Mouse (Mus musculus): ENCODE results near the gene Casp9.

The Casp9 gene

DNA sequence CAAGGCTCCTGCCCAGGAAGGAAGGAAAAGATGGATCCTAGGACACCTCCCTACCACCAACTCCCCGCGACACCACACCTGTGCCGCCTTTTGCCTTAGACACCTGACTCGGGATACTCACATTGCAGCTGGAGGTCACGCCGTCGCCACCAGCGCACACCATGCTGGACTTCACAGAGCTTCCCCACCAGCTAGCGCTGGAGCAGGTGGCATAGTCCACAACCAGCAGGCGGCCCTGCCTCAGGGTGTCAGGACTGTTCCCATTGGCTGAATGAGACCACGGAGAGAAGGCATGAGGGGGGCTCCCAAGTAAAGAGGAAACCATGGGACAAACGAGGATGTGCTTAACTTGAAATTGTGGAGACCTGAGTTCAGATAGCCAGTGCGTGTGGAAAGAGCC is 25.4 kb downstream of the Casp9 start:
- DNase-seq, result no peak

DNA sequence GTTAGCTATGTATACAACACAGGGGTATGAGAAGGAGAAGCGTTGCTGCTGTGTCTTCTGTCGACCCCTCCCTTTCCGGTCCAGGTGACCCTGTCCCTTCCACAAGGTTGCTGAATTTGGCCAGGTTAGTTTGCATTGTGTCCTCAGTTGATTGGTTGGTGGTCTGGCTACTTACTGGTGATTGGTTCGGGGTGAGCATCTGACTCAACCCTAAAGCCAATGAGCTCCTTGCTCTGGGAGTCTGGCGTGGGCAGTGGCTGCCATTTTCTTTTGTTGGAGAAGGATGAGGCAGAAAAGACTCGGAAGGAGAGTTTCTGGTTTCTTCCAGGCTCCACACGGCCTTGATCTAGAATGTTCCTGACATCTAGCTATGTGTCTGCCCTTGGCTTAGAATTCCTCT is 25.9 kb downstream of the Casp9 start:
- DNase-seq, result no peak

DNA sequence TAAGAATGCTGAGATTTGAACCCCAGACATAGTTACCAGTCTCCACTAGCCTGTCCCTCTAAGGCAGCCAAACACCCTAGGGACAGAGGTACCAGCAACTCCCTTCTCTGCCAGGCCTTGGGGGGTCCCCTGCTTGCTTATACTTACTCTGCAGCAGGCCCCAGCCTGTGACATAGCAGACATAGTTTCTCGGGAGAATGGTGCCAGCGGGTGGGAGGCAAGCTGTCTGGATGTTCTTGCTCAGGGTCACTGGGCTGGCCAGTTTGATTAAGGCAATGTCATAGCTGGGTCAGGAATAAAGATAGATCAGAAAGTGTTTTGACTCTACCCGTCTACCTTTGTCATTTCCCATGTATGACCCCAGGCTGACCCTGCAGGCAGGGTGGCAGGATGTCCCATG is 27.8 kb downstream of the Casp9 start:
- DNase-seq, result no peak

DNA sequence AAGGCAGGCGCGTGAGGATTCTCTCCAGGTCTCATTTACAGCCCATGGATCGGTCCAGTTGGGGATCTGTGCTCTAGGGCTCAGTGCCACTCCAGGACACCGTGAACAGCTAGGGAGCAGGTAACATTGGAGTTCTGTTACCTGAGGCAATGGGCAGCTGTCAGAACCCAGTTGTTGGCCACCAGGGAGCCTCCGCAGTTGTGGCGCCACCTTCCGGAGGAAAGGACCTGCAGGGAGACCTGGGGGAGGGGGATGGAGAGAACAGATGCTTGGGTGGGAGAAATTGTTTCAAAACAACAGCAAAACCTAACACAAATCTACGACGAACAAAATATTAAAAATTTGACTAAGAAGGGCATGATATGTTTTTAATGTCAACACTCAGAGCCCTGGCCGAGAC is 28.7 kb downstream of the Casp9 start:
- no peak for DNase-seq

DNA sequence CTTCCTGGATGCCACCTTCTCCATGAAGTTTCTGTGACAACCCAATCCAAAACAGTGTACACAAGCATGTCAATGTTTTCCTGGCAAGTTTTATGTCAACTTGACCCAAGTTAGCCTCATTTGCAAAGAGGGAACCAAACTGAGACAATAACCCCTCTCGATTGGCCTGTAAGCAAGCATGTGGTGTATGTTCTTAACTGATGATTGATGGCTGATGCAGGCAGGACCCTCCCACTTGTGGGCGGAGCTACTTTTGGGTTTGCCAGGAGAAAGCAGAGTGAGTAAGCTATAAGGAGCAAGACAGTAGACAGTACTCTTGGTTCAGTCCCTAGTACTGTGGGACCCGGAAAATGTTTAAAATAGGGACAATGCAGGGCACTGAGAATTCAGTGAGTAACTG is 29.6 kb downstream of the Casp9 start:
- DNase-seq, result no peak

DNA sequence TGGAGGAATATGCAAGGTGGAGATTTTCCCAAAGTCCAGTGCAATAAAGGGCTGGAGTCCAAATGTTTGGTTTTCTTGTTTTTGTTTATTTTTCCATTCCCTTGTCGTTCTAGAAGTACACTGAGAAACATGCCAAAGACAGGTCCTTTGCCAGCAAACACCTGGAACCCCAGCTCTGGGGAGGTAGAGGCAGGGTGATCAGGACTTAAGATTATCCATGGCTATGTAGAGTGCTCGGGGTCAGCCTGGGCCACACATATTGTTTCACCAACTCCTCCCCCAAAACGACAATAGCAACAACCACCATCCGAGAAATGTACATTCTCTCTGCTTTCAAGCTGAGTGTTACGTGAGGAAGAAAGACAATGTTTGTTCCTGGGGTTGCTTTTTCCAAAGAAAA is 32.6 kb downstream of the Casp9 start, which contains the start of gene Cela2a:
Gene Cela2a (minus strand): TSS at position 101 of the 400 bp plus-strand sequence.
- DNase-seq, result no peak

DNA sequence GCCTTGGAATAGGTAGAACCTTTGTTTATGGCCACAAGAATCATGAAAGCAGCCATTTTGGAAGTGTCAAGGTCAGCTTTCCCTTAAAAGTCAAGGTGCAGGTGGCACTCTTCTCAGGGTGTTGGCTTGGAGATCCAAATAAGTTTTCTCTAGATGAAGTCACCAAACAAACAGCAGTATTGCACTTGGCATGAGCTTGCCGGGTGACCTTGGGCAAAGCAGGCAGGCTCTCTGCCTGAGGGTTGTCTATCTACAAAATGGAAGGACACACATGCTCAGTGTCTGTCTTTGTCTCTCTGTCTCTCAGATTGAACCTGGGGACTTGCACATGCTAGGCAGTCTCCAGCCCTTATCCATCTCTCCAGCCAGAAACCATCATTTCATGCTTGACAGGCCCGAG is 34.0 kb downstream of the Casp9 start:
- no peak for DNase-seq

DNA sequence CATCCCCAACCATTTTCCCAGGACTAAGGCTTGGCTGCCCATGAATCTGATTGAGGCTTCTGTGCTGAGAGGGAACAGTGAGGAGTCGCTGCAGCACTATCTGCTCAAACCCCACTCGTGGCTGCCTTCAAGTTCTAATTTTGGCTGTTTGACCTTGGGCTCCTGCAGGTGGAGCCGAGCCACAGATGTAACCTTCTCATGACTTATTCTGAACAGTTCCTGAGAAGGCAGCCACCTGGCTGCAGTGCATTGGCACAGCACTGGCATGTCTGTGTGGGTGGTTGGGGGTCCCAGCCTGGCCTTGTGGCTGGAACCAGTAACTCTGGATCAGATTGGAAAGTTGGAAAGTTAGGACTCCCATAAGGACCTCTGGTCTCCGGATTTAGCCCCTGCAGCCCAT is 34.8 kb downstream of the Casp9 start:
- DNase-seq, result no peak

DNA sequence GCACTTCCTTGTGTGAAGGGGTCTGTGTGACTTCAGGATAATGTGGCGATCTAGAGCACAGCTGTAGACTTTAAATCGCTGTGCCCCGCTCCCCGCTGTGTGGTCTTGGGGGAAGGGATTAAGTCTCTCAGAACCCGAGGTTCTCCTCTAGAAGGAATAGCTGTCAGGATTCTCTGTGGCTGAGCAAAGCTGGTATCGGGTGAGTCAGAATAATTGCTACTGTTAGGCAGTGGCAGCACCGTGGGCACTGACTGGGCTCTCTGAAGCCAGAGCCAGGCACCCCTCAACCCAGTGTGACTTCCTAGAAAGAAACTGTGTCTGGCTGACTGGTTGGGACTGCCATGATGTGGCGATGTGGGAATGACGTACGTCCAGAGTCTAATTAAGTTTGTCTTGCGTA is 37.0 kb downstream of the Casp9 start:
- no peak for DNase-seq

DNA sequence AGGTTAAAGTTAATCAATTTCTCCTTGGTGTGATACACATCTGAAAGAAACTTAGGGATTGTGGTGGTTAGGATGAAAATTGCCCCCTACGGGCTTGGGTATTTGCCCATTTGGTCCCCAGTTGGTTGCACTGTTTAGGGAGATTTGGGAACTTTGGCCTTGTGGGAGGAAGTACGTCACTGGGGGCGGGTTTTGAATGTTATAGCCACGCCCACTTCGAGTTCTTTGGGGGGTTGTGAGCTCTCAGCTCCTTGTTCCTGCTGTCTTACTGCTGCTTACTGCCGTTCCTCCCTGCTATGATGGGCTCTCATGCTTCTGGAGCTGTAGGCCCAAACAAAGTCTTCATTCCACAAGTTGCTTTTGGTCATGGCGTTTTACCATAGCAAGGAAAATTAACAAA is 37.9 kb downstream of the Casp9 start:
- no peak for DNase-seq

DNA sequence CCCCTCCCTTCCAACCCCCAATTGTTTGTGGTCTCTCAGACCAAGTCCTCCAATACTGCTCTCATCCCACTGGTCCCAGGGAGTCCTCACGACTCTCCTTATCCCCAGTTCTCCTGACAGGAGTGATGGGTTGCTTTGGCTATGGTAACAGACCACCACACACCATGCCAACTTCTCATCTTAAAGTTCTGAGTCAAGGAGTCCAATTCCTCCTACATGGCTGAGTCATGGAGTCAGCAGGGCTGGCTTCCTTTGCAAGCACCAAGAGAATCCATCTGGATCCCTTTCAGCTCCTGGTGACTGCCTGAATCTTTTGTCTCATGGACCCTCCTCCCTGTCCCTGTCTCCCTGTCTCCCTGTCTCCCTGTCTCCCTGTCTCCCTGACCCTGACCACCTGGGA is 40.5 kb downstream of the Casp9 start:
- no peak for DNase-seq

DNA sequence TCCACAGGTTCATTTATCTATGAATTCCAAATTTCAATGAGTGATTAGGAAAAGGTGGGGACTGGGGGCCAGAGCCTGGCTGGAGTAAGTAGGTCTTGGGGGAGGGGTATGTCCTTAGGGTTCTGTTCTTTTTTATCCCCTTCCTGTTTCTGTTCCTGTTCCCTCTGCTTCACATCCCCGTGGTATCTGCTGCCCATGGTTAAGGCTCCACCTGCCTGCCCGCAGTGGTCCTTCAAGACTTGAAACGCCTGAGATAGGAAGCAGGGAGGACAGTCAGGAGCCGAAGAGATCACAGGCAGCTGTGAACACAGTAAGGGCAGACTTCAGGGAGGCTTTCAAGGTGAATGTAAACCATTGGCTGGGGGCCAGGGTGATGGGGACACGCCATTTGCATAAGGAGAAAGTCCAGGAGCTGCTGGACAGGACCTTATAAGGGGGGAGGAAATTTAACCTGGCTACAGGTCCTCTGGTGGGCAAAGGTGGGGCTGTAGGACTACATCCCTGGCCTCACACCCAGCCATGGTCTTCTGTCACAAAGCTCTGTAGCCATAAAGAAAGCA is 41.2 kb downstream of the Casp9 start:
- no peak for DNase-seq

DNA sequence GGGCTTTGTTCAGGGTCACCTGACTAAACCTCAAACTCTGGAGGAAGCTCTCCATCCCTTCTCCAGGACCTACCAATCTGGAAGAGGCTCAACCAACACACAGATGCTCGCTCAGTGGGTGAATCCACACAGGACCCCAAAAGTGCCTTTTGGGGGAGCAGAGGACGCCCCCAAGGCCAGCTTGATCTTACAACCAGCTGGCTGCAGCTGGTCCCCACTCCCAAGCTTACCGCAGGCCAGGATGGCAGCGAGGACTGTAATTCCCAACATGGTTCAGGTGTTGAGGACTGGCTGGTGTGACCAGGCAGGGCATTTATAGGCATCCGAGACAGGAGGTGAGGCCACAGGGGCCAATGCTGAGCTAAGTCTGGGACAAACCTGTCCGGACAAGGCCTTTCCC is 52.6 kb downstream of the Casp9 start, which contains the start of gene Ctrc:
Gene Ctrc (minus strand): TSS at position 361 of the 400 bp plus-strand sequence.
- no peak for DNase-seq

DNA sequence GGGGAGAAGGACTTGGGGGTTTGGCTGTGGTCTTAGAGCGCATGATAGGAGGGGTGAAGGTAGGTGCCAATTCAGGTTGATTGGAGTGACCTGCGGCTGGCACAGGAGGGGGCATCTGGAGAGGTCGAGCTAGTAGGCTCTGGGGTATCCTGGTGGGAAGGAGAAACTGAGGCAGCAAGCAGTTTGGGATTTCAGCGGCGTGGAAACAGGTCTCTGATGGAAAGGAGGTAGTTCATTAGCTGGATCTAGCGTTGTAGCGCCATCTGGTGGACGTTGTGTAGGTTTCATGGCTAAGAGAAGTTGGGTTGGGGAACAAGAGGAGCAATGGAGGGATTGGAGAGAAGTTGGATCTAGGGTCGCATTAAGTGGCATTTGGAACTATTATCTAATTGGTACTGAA is 60.0 kb downstream of the Casp9 start:
- DNase-seq, result peak; percentile 67 to 79

DNA sequence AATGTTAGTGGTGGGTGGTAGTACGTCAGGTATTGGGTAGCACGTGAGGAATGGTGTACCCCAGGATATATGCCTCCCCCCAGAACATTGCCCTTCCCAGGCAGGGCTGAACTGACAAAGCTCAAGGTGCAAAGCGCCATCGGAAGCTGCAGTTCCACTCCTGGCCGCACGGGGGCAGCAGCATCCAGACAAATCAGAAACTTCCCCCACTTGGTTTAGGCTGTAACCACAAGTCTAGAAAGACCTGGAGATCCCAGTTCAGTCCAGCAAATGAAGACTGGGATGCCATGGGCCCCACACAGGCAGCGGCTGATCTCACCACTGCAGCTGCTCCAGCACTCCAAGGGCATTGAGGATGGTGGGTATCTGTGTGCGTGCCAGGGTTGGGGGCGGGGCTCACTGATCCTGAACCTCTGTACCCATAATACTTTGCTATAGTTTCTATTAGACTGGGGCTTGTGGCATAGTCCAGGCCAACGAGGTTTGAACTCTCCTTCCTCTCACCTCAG is 64.1 kb downstream of the Casp9 start:
- peak; percentile 89 to 92 for DNase-seq

DNA sequence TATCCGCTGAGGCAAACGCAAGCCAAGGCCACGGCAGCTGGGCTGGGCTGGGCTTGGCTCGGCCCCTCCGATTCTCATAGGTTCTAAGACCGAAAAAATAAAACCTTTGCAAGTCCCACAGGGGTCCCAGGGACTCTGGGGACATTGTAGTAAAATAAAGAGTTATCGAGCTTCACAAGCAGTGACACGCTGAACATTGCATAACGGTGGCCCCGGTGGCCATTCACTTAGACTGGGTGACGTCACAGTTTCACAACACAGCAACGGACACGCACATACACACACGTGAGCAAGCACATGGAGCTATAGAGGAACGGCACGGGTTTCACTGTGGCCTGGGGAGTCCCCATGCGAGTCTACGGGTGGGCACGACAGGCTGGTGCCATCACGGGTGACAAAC is 65.1 kb downstream of the Casp9 start:
- DNase-seq, result peak in 1 of 2 experiments; percentile 20

DNA sequence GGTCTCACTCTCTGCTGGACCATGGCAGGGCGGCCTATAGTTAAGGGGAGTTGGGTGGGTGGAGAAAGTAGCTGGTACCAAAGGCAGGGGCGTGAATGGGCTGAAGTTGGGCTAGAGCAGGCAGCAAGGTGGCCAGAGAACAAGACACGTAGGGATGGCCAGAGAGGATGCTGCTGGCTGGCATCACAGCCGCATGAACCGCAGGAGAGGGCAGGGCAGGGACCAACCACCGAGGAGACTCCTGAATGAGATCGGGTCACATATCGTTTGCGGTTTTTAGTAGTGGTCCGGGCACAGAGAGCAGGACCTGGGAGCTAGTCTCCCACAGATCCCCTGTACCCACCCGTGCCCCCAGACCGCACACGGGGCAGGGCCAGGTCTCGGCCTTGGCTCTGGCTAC is 65.9 kb downstream of the Casp9 start:
- no peak for DNase-seq

DNA sequence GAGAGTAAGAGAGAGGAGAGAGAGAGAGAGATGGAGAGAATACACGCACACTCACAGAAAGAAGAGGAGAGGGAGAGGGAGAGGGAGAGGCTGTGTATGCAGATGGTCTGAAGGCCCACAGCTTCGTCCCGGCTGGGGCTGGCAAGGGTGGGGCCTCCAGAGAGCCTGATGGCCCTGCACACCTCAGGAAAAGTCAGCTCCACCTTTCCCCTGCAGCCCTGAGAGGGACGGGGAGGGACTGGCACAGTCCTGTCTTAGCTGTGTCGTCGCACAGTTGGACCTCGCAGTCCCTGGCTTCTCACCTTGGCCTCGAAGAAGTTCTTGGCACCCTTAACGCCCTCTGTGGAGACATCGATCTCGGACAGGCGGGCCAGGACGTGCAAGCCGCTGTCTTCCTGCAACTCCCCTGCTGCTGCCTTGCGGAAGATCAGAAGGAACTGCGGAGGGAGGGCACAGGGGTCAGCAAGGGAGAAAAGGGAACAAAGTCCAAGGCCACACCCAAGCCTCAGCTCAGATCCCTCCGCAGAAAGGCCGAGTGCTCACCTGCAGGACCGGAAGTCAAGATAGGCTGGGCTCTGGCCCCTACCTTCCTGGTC is 66.9 kb downstream of the Casp9 start:
- peak in 1 of 2 experiments; percentile 54 for DNase-seq

DNA sequence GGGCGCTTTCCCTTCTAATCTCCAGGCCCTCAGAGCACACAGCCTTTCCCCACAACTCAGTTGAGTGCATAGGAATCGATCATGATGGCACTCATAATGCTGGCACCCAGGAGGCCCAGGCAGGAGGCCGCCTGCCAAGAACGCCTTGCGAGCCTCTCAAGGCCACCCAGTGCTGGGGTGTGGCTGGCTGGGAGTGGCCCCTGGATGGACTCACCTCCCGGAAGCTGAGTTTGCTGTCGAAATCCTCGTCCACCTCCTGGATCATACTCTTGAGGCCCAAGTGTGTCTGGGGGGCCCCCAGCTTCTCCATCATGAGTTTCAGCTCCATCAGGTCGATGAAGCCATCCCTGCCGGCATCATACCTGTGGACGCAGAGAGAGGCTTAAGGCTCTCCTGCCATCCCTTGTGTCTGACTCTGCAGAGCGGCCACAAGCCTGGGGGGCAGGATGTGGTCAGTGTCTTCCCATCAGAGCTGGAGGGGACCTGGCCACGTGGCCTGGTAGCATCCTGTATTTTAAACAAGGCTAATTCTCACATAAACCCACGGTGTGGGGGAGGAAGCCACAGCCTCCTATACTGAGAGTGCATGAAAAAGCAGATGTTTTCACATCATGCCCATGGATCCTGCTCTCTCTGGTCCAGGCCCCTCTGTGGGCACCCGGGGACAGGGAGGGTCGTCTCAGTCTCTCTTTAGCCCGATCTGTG is 68.3 kb downstream of the Casp9 start:
- no peak for DNase-seq

DNA sequence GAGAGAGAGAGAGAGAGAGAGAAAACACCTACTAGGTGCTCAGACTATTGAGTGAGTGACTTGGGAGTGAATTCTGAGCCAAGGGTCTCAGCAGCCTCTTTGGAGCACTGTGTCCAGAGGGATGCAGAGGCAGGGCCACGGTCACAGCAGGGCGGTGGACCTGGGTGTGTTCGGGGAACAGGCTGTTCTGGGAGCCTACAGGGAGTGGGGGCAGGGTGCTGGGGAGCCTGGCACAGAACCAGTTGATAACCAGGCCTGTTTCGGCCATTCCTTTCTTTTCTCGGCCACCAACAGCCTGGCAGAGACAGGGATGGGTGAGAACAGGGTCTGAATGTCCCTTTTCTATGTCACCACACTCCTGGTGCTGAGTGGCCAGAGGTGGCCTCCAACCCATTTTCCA is 69.5 kb downstream of the Casp9 start:
- peak in 1 of 2 experiments; percentile 30 for DNase-seq

DNA sequence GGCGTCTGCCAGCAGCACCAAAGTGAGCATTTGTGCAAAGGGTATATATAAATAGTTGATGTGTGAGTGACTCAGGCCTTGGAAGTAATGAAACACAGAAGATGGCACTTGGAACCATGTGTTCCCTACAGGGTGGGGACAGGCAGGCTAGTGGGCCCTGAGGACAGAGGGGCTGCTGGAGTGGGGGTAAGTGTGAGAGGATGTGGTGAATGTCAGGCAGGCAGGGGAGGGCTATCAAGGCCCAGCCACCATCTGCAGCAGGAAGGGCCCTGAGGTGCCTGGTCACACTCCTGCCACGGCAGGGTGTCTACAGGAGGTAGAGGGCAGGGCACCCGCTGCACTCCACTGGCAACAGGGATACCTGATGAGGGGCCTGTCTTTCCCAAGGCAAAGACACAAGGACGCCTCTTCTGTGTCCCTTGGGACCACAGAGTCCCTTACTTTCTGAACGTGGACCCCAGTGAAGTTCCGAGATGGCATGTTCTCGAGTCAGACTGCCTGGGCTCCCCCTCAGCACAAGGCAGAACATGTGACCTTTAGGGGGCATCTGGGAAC is 70.4 kb downstream of the Casp9 start:
- no peak for DNase-seq

DNA sequence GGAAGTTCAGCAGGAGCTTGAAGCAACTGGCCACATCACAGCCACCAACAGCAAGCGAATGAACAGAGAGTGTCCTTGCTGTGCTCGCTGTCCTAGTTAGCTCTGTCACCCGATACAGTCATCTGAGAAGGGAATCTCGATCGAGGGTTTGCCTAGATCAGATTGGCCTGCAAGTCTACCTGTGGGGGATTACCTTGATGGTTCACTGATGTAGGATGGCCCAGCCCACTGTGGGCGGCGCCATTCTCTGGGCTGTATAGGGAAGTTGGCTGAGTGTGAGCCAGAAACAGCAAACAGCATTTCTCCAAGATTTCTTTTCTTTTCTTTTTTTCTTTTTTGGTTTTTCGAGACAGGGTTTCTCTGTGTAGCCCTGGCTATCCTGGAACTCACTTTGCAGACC is 71.1 kb downstream of the Casp9 start:
- no peak for DNase-seq

DNA sequence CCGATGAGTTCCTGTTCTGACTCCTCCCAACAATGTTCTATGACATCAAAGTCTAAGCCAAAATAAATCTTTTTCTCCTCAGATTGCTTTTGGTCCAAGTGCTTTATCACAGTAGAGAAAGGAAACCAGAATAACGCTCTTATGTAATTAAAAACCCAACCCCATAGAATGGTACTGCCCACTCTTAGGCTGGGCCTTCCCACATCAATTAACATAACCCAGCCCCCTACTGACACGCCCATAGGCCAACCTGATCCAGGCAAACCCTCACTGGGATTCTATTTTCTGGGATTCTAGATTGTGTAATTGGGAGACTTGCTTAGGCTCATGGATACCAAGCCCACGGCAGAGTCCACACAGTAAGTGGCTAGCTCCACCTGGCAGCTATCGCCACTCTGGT is 71.6 kb downstream of the Casp9 start:
- DNase-seq, result no peak

All from cerebellum, postnatal 25 days (tissue).